Mouse (Mus musculus) spleen, adult 18-20 months (tissue): ENCODE measurements around the gene Serpinb6a.
"Not testable (repeated sequence)": the region's sequence is repeated elsewhere in the genome, so short reads cannot be mapped to it uniquely, and the experiment has no call there.

Experiments
- DNase-seq, 2 experiments: peaks; one replicate each; pipeline ENCODE4 v3.0.0; 2022; ENCODE audit warnings: mixed read lengths in 2 of 2

The Serpinb6a gene

DNA sequence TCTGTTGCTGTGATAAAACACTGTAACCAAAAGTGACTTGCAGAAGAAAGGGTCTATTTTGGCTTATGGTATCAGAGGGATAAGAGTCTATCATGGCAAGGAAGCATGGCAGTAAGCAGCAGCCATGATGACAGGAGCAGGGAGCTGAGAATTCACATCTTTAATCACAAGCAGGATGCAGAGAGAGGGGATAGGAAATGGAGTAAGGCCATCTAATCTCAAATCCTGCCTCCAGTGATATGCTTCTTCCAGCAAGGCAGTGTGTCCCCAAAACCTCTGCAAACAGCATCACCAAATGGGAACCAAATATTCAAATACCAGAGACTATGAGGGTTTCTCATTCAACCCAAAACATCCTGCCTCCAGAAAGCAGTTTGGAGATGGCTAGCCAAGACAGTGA lies 36.0 kb downstream of the Serpinb6a start:
- no peak for DNase-seq

- DNase-seq: no peak
Observed at GRCm38 (mm10) chr13:33966025-33966412, 36.6 kb downstream of the Serpinb6a start.

- no peak for DNase-seq
Observed at GRCm38 (mm10) chr13:33965056-33966024, 37.3 kb downstream of the Serpinb6a start.

GRCm38 (mm10) chr13:33964206-33965046 lies 38.2 kb downstream of the Serpinb6a start, which contains the start of gene Nqo2:
Gene Nqo2 (plus strand): TSS chr13:33964687.
- DNase-seq: peak; percentile 27 to 48

- no peak for DNase-seq
Observed at GRCm38 (mm10) chr13:33959771-33960170, 42.8 kb downstream of the Serpinb6a start.

GRCm38 (mm10) chr13:33956571-33957421 lies 45.8 kb downstream of the Serpinb6a start:
- DNase-seq: no peak

GRCm38 (mm10) chr13:33952947-33953346 lies 49.6 kb downstream of the Serpinb6a start:
- no peak for DNase-seq

GRCm38 (mm10) chr13:33952075-33952449 lies 50.5 kb downstream of the Serpinb6a start:
- DNase-seq: no peak

DNA sequence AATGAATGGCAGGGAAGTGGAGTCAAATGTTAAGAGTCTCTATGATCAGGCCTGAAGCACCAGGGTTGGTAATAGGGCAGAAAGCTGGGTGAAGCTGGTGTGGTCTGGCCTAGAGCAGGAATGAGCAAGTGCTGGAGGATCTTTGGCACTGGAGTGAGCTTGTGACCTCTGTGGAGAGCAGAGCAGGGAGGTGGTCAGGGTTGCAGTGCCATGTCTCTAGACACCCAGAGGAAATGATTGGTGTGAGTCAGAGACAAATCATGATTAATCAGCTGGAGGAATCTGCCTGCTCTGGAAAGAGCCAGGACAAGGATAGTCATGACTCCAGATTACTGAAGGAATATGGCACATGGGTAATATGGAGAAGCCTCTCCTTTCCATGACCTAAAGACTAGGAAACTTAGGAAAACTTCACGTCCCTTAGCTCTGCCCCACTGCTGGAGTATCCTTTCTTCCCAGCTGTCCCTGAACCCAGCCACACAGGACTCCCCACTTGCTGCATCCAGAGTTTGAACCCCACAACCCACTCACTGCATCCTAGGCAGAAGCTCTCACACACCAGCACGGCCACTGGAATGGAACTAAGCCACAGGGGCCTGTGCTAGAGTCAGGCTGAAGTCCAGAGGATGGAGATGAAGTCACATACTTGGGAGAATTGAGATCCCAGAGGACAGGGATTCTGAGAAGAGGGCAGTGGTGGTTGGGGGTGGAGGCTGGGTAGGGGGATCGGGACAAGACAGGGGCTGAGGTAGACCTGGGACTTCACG lies 51.1 kb downstream of the Serpinb6a start:
- no peak for DNase-seq

- peak in 1 of 2 experiments; percentile 12 for DNase-seq
Observed at GRCm38 (mm10) chr13:33942212-33942779, 60.3 kb downstream of the Serpinb6a start.

DNA sequence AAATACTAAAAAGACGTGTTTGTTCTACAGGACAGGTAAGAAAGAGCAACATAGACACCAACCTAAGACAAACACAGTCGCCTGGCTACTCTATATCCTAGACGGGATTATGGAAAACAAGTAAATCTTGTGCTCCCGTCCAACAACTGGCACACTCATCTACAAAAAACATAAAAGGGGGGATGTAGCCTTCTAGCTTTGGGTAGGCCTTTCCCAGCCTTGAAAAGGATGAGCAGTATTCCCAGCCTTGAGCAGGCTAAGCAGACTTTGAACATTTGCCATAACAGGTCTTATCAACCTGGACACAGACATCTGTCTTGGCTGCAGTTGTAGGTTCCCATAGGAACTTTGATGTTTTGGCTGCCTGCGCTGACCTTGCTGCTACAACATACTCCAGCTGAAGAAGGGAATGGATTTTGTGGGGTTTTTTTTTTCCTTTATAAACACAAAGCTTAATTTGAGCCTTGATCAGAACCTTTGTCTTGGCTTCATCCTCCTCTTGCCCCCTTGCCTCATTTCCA lies 61.2 kb downstream of the Serpinb6a start:
- no peak for DNase-seq

DNA sequence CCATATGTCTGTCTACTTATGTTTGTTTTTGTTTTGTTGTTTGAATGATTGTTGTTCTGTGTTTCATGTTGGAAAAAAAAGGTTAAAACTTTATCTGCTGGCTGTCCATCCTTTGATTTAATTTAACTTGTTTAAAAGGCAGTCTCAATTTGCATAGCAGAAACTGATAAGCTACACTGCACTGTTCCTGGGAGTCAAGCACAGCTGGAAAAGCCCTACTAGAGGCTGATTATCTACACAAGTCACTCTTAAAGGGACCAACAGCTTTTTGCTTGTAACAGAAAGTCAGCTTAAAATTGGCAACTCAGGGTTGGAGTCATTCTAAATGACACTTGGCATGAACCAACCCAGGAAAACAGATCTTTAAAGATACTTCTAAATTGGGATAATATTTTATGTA lies 65.0 kb downstream of the Serpinb6a start:
- DNase-seq: not testable (repeated sequence)

DNA sequence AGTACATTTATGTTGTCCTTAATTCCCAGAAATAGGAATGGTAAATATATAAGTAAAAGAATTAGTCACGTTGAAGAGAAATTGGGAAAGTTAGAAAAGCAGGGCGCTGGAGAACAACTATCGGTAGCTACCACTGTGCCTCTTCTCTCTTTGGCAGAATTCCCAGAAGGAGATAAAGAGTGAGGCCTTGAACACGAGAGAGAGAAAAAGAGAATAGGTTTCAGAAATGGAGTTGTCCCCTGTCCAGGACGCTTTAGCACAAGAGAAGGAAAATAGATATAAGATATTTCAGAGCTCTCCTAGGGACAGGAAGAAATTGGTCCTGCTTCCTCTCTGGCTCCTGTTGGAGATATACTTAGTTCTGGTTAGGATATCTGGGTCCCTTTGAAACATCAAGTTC lies 65.4 kb downstream of the Serpinb6a start:
- DNase-seq: no peak

DNA sequence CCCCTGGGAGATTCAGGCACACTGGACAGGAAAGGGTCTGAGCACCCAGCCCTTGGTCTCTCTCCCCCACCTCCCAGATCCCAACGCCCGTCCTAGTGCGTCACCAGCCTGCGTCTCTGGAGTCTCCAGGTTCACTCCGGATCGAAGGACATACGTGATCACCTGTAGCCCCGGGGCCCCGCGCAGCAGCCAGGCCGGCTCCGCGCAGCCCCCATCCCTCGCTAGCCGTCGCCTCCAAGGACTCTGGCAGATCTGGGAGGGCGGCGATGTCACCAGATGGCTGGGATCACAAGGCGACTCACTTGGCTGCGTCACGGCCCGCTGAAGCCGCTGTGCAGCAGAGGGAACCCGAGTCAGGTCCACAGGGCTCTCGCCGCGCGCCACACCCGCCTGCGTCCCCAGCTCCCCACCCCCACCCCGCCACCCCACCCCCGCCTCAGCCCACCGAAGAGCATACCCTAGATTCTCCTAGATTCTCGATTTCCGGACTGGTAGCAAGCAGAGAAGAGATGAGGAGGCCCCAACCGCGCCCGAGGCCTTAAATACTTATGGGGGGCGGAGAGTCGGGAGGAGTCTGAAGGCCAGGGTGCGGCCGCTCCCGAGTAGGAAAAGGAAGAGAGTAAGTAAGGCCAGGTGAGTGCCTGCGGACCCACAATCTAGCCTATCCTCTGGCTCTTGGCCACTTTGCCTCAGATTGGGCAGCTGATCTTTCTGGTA lies 67.0 kb downstream of the Serpinb6a start:
- peak in 1 of 2 experiments; percentile 12 for DNase-seq

GRCm38 (mm10) chr13:33934743-33935142 lies 67.9 kb downstream of the Serpinb6a start:
- no peak for DNase-seq

DNA sequence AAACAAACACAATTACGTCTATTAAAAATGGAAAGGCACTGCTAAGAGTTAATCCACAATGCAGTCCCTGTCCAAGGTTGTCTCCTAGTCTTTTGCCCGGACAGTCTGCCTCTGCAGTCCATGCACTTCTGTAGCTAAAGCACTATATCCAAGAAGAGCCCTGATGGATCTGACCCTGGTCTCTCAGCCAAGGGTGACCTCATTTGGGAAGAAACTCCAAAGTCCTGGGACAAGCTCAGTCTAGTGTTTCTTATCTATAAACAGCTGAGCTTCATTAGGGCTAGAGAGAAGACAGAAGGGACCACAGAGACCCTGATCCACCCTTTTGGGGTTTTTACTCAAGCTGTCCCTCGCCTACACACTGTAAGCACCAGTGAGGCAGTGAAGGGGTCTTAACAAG lies 71.7 kb downstream of the Serpinb6a start:
- no peak for DNase-seq

DNA sequence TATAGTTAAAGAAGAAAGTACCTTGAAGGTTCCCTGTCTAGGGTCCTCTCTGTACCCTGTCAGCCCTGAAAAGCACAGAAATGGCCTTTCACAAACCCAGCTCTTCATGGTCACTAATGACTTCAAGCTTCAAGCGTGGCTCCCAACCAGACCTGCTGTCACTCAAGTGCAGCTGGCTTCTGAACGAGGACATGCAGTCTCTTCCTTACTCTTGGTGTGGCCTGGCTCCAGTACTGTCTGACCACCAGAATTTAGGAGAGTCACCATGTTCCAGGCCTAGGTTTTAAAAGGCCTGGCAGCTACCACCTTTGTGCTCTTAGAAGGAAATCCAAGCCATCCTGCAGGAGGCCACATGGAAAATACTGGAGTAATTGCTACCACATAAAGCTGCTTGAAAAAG lies 72.3 kb downstream of the Serpinb6a start:
- DNase-seq: no peak

DNA sequence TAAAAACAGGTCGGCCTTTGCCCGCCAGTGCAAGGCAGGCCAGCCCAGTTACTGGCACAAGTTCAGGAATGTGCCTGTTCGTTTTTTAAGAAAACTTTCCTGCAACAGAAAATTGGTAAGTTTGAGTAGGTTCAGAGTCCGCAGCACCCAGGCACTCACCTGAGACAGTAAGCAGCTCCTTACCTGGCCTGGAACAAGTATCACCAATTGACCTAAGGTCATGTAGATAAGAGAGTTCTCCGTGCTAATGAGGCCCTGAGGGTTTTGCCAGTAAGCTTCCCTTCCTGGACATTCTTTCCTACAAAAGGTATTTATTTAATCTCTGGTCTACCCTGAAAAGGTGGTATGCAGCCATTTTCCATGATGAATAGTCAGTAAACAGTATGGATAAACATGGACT lies 80.9 kb downstream of the Serpinb6a start:
- no peak for DNase-seq

DNA sequence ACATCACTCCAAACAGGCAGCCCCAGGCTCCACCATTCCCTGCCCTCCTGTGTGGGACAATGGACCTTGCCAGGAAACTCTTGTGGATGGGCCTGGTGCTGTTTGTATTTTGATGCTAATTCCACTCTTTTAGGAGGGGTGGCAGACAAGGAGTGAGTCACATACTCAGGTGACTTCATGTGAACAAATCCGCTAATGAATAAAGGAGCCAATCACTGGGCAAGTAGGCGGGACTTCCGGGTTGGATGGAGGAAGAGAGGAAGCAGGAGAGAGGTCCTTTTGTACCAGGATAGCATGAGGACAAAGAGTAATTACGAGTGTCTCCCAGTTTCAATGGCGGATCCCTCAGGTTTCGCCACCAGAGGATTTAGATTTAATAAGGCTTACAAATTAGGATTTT lies 81.6 kb downstream of the Serpinb6a start:
- DNase-seq: no peak

DNA sequence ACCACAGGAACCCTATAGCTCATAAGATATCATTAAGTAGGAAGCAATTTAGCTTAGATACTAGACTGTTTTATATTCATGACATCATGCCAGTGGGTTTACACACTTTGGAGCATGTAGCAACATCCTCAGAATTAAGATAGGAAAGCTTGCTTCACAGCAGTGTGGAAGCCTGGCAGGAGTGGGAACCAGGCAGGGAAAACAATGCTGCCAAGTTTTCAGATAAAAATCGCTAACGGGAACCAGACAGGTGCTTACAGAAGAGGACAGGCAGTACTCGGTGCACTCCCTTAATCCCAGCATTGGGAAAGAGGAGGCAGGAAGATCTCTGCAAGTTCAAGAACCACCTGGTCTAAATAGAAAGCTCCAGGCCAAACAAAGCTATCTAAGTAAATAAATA lies 95.8 kb downstream of the Serpinb6a start:
- no peak for DNase-seq
